Mouse (Mus musculus): ENCODE data around the gene Rnf168. TPM values are rescaled to one million over a fixed set of nuclear protein-coding genes. Genes with fewer than 3 reads are reported as not detected.

Gene Rnf168
- polyA plus RNA-seq, 1 experiment from 2014 or later, result 33.3 TPM

DNA sequence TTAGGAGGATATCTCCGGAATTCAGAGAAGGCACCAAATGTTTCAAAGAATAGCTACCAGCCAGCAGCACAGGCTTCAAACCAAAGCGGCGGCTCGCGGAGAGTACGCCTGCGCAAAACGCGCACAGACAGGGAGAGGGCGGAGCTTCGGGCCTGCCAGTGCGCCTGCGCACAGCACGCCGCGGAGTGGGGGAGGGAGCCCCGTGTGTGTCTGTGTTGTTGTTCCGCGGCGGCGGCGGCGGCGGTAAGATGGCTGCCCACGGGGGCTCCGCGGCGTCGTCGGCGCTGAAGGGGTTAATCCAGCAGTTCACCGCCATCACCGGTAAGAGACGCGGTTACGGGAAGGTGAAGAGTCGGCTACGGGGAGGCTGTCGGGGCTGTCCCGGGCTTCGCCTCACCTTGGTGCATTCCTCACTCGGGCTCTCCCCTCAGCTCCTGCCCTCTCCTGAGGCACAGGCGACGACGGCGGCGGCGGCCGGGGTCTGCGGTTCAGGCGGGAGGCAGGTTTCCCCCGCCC lies 54.8 kb downstream of the Rnf168 start, which contains the start of gene Ubxn7:
Ubxn7 (plus strand) TSS at position 218 of the 516 bp plus-strand sequence.
- DNase-seq (ENCODE audit: extremely low spot score, low spot score), result peak; percentile 98
- peaks cover 7% of the 10 kb centered on the region for H3K36me3 ChIP-seq (replicated peaks)
- under 1% methylated on average over 52 of the region's 52 CpGs for WGBS
- peak within 1 kb of the TSS; percentile 78 for H3K4me3 ChIP-seq
- H3K27ac ChIP-seq, result peak within 1 kb of the TSS; percentile 98
- peaks cover 21% of the 10 kb centered on the region for H3K4me1 ChIP-seq
- no peaks in the 10 kb centered on the region for H3K27me3 ChIP-seq (ENCODE audit: poor library complexity, severe bottlenecking)
- H3K9me3 ChIP-seq, result no peaks in the 10 kb centered on the region

DNA sequence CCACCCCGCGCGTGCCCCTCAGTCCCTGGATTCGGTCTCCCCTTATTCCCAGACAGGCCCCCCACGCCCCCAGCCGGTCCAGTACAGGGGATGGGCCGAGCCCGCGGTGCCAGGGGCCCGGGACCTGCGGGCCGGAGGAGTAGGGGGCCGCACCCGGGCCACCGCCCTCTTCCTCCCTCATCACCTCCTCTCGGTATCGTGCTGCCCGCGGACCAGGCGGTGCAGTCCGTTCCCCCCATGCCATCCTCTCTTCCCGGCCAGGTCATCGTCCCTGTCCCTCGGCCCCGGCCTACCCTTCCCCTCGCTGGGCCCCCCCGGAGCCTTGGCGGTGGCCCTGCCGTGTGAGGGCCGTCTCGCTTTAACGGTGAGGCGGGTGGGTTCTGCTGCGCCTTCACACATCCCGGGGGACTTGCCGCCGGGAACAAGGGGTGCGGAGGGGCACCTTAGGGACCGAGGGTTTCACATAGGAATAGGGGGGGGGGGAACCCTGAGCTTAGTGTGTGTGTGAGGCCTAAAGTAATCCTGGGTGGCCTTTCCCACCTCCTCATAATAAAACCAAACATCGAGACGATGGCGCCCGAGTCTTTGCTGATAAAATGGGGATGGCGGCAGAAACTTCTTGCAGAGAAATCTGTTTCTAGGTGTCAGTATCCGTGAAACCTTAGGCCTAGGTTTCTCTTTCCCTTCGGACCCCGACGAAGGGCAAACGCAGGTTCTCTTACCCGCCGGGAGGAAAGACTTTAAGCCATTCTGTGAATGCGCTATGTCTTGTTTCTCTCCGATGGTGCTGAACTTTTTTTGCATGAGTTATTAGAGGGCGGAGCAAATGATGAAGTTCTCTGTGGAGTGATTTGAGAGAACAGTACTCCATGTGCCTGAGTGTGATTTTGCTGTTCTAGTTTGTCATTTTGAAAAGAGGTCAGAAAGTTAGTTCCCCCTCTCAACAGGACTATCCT lies 55.6 kb downstream of the Rnf168 start:
- Histone ChIP-seq H3K27me3 (ENCODE audit: poor library complexity, severe bottlenecking) (no peaks in the 10 kb centered on the region), H3K9me3 (no peaks in the 10 kb centered on the region), H3K4me1 (peaks cover 21% of the 10 kb centered on the region), H3K27ac (peak overlapping the region; percentile 98), H3K36me3 (replicated peaks) (peaks cover 10% of the 10 kb centered on the region), H3K4me3 (peak overlapping the region; percentile 78)
- under 1% methylated on average over 54 of the region's 54 CpGs for WGBS
- DNase-seq (ENCODE audit: extremely low spot score, low spot score), result peak; percentile 64

DNA sequence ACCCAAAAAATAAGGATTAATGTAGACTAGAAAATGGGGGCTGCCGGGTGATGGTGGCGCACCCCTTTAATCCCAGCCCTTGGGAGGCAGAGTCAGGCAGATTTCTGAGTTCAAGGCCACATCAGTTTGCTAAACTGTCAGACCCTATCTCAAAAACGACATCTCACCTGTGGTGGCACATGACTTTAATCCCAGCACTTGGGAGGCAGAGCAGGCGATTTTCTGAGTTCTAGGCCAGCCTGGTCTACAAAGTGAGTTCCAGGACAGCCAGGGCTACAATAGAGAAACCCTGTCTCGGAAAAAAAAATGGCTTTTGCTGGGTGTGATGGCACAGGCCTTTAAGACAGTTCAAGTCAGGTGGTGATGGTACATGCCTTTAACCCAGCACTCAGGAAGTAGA lies 57.9 kb downstream of the Rnf168 start:
- Histone ChIP-seq H3K27ac (no peak overlapping the region), H3K27me3 (ENCODE audit: poor library complexity, severe bottlenecking) (no peaks in the 10 kb centered on the region), H3K9me3 (no peaks in the 10 kb centered on the region), H3K4me1 (peaks cover 21% of the 10 kb centered on the region), H3K36me3 (replicated peaks) (peaks cover 11% of the 10 kb centered on the region), H3K4me3 (no peak overlapping the region)
- no peak for DNase-seq (ENCODE audit: extremely low spot score, low spot score)
- WGBS, result 95% methylated on average over 5 of the region's 5 CpGs

DNA sequence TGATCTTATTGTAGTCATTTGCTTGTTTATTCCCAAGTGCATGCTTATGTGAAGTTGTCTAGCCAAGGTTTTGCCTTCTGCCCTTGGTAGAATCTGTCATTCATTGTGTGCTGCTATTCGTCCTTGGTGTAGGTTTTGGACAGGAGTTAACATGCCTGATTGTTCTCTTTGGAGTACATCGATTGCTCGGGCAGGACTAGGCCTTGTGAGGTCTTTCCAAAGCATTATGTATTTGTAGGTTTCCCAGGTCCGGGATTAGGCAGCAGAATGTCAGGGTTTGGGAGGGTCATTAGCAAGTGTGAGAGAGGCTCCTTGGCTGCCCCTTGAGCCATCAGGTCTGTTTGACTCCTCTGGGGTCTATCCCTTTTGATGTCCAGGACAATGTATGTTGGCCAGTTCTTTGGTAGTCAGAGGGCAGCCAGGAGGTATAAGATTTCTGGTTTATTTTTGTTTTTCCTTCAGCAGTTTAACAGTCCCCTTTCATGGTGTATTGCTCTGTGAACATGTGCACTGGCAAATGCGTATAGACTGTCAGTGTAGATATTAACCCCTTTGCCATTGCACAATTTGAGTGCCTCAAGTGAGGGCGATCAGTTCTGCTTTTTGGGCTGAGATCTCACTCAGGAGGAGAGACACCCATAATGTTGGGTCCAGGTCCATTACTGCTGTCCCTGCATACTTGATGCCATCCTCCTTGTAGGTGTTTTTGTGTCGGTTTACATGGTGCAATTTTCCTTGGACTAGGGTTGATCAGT lies 58.9 kb downstream of the Rnf168 start:
- WGBS, result 84% methylated on average over 7 of the region's 7 CpGs
- Histone ChIP-seq H3K4me3 (no peak overlapping the region), H3K27me3 (ENCODE audit: poor library complexity, severe bottlenecking) (no peaks in the 10 kb centered on the region), H3K4me1 (peaks cover 15% of the 10 kb centered on the region), H3K36me3 (replicated peaks) (peaks cover 11% of the 10 kb centered on the region), H3K27ac (no peak overlapping the region), H3K9me3 (no peaks in the 10 kb centered on the region)
- no peak for DNase-seq (ENCODE audit: extremely low spot score, low spot score)

DNA sequence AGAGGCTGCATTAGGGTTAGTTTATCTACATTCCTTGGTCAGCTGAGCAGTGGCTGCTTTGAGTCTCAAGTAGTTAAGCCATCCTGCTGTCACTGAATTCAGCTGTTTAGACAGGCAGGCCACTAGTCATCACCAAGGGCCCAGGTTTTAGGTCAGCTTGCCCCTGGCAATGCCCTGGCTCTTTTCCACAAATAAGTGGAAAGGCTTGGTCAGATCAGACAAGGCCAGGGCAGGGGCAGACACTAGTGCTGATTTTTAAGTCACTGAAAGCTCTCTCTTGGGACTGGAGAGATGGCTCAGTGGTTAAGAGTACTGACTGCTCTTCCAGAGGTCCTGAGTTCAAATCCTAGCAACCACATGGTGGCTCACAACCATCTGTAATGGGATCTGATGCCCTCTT lies 59.7 kb downstream of the Rnf168 start:
- Histone ChIP-seq H3K4me3 (no peak overlapping the region), H3K27ac (no peak overlapping the region), H3K27me3 (ENCODE audit: poor library complexity, severe bottlenecking) (no peaks in the 10 kb centered on the region), H3K9me3 (no peaks in the 10 kb centered on the region), H3K4me1 (peaks cover 10% of the 10 kb centered on the region; the same call in 1 of the 2 replicates), H3K36me3 (replicated peaks) (peaks cover 11% of the 10 kb centered on the region)
- DNase-seq (ENCODE audit: extremely low spot score, low spot score), result no peak

DNA sequence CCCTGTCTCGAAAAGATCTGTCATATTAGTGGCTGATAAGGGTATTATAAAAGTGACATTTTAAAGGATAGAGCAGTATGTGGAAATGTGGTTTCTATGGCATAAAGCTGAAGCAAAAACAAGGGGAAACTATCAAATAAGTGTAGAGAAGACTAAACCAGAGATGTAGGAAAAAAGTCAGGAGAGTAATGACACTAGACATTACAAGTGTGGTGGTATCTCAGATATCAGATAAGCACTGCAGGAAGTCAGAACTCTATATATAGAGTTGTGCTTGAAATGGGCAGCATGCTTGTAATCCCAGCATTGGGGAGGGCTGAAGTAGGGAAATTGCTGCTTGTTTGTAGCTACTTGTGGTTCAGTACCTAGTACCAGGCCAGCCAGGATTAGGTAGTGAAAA lies 63.2 kb downstream of the Rnf168 start:
- WGBS, result 100% methylated on average over 1 of the region's 1 CpGs
- H3K9me3 ChIP-seq, result no peaks in the 10 kb centered on the region
- H3K27me3 ChIP-seq (ENCODE audit: poor library complexity, severe bottlenecking), result no peaks in the 10 kb centered on the region
- H3K36me3 ChIP-seq (replicated peaks), result peaks cover 6% of the 10 kb centered on the region
- no peak for DNase-seq (ENCODE audit: extremely low spot score, low spot score)
- H3K27ac ChIP-seq, result no peak overlapping the region
- H3K4me1 ChIP-seq, result 0 out of 2 replicates have a peak, but pooled peaks cover 5% of the 10 kb centered on the region
- H3K4me3 ChIP-seq, result no peak overlapping the region

DNA sequence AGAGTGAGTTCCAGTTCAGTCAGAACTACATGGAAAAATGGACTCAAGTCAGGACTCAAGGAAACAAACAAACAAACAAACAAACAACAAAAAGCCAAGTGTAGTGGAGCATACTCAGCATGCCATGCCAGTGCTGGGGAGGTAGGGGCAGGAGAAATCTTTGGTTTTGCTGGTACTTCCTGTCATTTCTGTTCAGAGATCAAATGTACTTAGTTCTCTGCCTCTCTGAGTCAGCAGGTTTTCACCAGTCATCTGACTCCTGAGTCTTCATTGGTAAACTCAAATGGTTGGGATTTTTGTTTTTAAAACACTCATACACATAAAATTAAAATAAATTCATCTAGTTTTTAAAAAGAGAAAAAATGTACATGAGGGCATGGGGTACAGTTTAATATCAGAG lies 68.3 kb downstream of the Rnf168 start:
- H3K4me1 ChIP-seq, result no peaks in the 10 kb centered on the region
- no peaks in the 10 kb centered on the region for H3K9me3 ChIP-seq
- DNase-seq (ENCODE audit: extremely low spot score, low spot score), result no peak
- H3K27ac ChIP-seq, result no peak overlapping the region
- H3K27me3 ChIP-seq (ENCODE audit: poor library complexity, severe bottlenecking), result no peaks in the 10 kb centered on the region
- H3K36me3 ChIP-seq (replicated peaks), result 0 out of 2 replicates have a peak, but pooled peaks cover 2% of the 10 kb centered on the region
- H3K4me3 ChIP-seq, result no peak overlapping the region

DNA sequence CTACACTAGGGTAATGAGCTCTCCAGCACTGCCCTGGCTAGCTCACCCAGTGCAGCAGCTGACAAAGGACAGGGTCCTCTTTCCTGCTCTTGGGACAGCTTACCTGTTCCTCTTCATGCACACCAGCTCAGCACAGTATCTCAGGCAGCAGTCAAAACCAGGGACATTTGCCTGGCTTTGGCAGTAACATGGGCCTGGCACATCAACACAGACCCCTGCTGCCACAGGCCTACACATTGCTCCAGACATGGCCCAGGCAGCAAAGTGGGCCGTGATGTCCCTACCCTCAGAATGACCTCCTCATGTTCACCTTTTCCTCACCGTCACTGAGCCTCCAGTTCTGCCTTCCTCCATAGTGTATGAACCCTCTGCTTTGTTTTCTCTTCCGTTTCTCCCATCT lies 73.5 kb downstream of the Rnf168 start:
- H3K27me3 ChIP-seq (ENCODE audit: poor library complexity, severe bottlenecking), result no peaks in the 10 kb centered on the region
- 93% methylated on average over 3 of the region's 3 CpGs for WGBS
- H3K4me3 ChIP-seq, result no peak overlapping the region
- DNase-seq (ENCODE audit: extremely low spot score, low spot score), result no peak
- H3K27ac ChIP-seq, result no peak overlapping the region
- no peaks in the 10 kb centered on the region for H3K9me3 ChIP-seq
- H3K4me1 ChIP-seq, result no peaks in the 10 kb centered on the region
- H3K36me3 ChIP-seq (replicated peaks), result peaks cover 41% of the 10 kb centered on the region

MicroRNA genes within 50 kb of the gene (microRNA counts, 519-probe panel; counts per million panel counts)
- microRNA mmu-miR-1946a, result 341 counts per million, percentile 65 among the panel's probes with 10 or more counts

Small RNAs within 50 kb of the gene (microRNA-seq; reads per million reads assigned to microRNA genes)
- gene Mir1946a, result not detected

Other genes with a start within 250 kb of the Rnf168 start
- gene Pak2, start 198.1 kb upstream of the Rnf168 start, polyA plus RNA-seq (2016; fragmentation: Nextera tagmentation; extraction: Ambion mirVana), result 41.0 and 41.3 TPM in 2 replicates
- 153 TPM in 2 replicates for gene Pigx, start 177.7 kb upstream of the Rnf168 start, polyA plus RNA-seq (2016; fragmentation: Nextera tagmentation; extraction: Ambion mirVana)
- gene Cep19, start 177.7 kb upstream of the Rnf168 start, polyA plus RNA-seq (2016; fragmentation: Nextera tagmentation; extraction: Ambion mirVana), result 41.0 and 44.0 TPM in 2 replicates
- gene Nrros, start 111.9 kb upstream of the Rnf168 start, polyA plus RNA-seq (2016; fragmentation: Nextera tagmentation; extraction: Ambion mirVana), result 7.3 and 9.3 TPM in 2 replicates
- 0.62 TPM in 1 of 2 replicates, not detected in the other for gene Bex6, start 97.6 kb upstream of the Rnf168 start, polyA plus RNA-seq (2016; fragmentation: Nextera tagmentation; extraction: Ambion mirVana)
- gene Fbxo45, start 30.3 kb upstream of the Rnf168 start, polyA plus RNA-seq (2016; fragmentation: Nextera tagmentation; extraction: Ambion mirVana), result 8.3 and 9.8 TPM in 2 replicates
- gene Wdr53, start 30.2 kb upstream of the Rnf168 start, polyA plus RNA-seq (2016; fragmentation: Nextera tagmentation; extraction: Ambion mirVana), result 18.0 and 19.9 TPM in 2 replicates
- gene Smco1, start 6.0 kb upstream of the Rnf168 start, polyA plus RNA-seq (2016; fragmentation: Nextera tagmentation; extraction: Ambion mirVana), result 0.10 TPM in 1 of 2 replicates, not detected in the other
- gene Ubxn7, start 54.8 kb downstream of the Rnf168 start, polyA plus RNA-seq (2016; fragmentation: Nextera tagmentation; extraction: Ambion mirVana), result 25.0 and 25.3 TPM in 2 replicates
- gene Tm4sf19, start 123.0 kb downstream of the Rnf168 start, polyA plus RNA-seq (2016; fragmentation: Nextera tagmentation; extraction: Ambion mirVana), result not detected in 2 replicates
- gene Tctex1d2, start 142.2 kb downstream of the Rnf168 start, polyA plus RNA-seq (2016; fragmentation: Nextera tagmentation; extraction: Ambion mirVana), result 39.0 and 39.2 TPM in 2 replicates
- gene Pcyt1a, start 153.5 kb downstream of the Rnf168 start, polyA plus RNA-seq (2016; fragmentation: Nextera tagmentation; extraction: Ambion mirVana), result 41.7 and 41.9 TPM in 2 replicates
- gene Slc51a, start 210.4 kb downstream of the Rnf168 start, polyA plus RNA-seq (2016; fragmentation: Nextera tagmentation; extraction: Ambion mirVana), result 0.28 and 0.37 TPM in 2 replicates
- not detected in 2 replicates for gene Zdhhc19, start 218.8 kb downstream of the Rnf168 start, polyA plus RNA-seq (2016; fragmentation: Nextera tagmentation; extraction: Ambion mirVana)

Data from forebrain, embryonic 10.5 days (tissue).